Mouse (Mus musculus) hematopoietic stem cell, adult 5-6 weeks (primary cell): ENCODE results near the gene Dclk1. TPM values are rescaled to one million over a fixed set of nuclear protein-coding genes. Genes with fewer than 3 reads are reported as not detected.

Experiments used
- ATAC-seq, 2 experiments: fragments of 125-278 bp in 1 of 2; replicated peaks in 1 of 2; 2 replicates each; pipeline ENCODE4 v1.8.0; 2016 to 2017; ENCODE audit warnings: inconsistent platforms in 2 of 2, mild to moderate bottlenecking in 2 of 2, moderate number of reproducible peaks in 2 of 2, low read depth in 1 of 2, moderate TSS enrichment in 1 of 2; ENCODE audit not compliant: low FRiP score in 2 of 2, poor library complexity in 2 of 2, severe bottlenecking in 2 of 2, insufficient read depth in 1 of 2, low TSS enrichment in 1 of 2
- total RNA-seq: library from RNA; stranded (forward); fragments of 172-1452, 232-1000 nt; gene quantifications from 2 replicates; pipeline ENCODE4 v1.2.3, GENCODE M21; 2017

The Dclk1 gene
- total RNA-seq, 1 experiment from 2014 or later: not detected

GRCm38 (mm10) chr3:55551912-55552311 is 309.7 kb downstream of the Dclk1 start:
- ATAC-seq: no peak

- no peak for ATAC-seq
These were observed 310.9 kb downstream of the Dclk1 start for GRCm38 (mm10) chr3:55553031-55553430.

DNA sequence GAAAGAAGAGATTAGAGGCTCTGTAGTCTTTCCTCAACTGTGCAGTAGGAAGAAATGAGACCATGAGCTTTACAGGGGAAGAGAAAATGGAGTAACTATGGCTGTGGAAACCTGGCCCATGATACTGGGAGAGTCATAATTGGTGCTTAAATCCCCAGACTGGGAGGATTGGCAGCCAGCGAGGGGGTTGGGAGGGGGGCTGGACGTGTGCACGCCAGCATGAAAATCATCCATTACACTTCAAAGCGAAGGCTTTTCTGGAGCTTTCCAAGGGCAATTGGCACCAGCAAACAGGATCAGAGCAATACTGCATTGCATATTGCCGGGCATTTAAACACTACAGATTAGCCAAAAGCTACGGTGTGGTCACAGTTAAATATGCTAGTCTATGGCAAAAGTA is 313.7 kb downstream of the Dclk1 start:
- ATAC-seq: no peak

GRCm38 (mm10) chr3:55558570-55558969 is 316.4 kb downstream of the Dclk1 start:
- no peak for ATAC-seq

- ATAC-seq: no peak
These were observed 325.3 kb downstream of the Dclk1 start for GRCm38 (mm10) chr3:55567476-55567875.

DNA sequence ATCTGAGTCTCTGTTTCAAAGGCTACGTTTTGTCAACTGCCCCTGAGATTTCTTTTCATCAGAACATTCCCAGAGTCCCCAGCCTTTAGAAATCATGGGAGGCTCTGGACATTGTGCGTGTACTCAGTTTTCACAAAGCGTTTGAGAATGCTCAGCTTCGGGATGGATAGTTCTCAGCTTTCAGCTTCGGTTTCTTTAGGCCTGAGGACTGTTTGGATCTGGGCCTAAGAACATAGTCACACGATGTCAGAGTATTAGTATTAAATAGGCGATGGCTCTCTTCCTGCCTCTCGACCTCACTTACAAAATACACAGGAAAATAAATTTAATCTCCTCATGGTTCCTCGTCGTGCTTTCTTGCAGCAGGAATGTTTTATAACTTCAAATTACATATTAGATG is 327.4 kb downstream of the Dclk1 start:
- no peak for ATAC-seq

DNA sequence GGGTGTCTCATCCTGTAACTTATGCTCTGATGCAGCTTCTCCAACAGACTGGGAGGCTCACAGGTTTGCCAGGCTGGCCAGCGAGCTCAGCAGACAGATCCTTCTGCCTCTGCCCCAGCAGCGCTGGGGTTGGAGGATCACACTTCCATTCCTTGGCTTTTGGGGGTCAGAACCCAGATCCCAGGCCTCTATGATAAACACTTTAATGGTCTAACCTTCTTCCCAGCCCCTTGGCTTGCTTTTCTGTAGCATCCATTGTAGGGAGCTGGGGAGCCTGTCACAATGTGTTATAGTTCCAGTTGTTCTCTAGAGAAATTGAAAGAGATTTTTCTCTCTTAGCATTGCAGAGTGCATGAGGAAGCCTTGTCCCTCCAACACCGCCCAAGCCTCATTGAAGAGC is 328.9 kb downstream of the Dclk1 start:
- no peak for ATAC-seq

GRCm38 (mm10) chr3:55571552-55572296 is 329.6 kb downstream of the Dclk1 start:
- ATAC-seq: no peak

GRCm38 (mm10) chr3:55572297-55572681 is 330.1 kb downstream of the Dclk1 start:
- no peak for ATAC-seq

- ATAC-seq: no peak
These were observed 331.8 kb downstream of the Dclk1 start for GRCm38 (mm10) chr3:55574003-55574402.

GRCm38 (mm10) chr3:55587434-55587971 is 345.3 kb downstream of the Dclk1 start:
- ATAC-seq: no peak

- ATAC-seq: no peak
These were observed 346.1 kb downstream of the Dclk1 start for GRCm38 (mm10) chr3:55587972-55588946.

Other genes with a start within 250 kb of the Dclk1 start
- not detected in 2 replicates for gene Ccna1, start 186.9 kb upstream of the Dclk1 start, total RNA-seq
- gene Spg20, start 130.3 kb upstream of the Dclk1 start, total RNA-seq: 40.2 and 48.3 TPM in 2 replicates
- gene Ccdc169, start 105.0 kb upstream of the Dclk1 start, total RNA-seq: 0.63 TPM in 1 of 2 replicates, not detected in the other
- not detected in 2 replicates for gene Sohlh2, start 60.3 kb upstream of the Dclk1 start, total RNA-seq
- not detected in 2 replicates for gene Gm21954, start 229.8 kb downstream of the Dclk1 start, total RNA-seq